Mouse (Mus musculus): Measurements from ENCODE around the gene Trim62. TPM values are rescaled to one million over a fixed set of nuclear protein-coding genes. Genes with fewer than 3 reads are reported as not detected.
"Not testable (repeated sequence)": the region's sequence is repeated elsewhere in the genome, so short reads cannot be mapped to it uniquely, and the experiment has no call there.

The Trim62 gene
- polyA plus RNA-seq, 1 experiment from 2014 or later = 21.5 TPM

DNA sequence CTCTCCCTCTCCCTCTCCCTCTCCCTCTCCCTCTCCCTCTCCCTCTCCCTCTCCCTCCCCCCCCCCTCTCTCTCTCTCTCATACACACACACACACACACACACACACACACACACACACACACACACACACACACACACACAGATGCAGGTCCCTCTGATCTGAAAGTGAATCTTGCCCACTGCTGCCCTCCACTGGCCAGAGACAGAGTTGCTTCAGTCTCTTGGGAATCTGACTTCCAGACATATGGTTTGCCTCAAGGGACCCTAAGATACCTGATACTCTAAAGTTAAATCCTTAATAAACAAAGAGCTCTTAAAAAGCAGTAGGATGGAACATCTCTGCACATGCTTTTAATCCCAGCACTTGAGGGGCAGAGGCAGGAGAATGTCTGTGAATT lies 25.2 kb upstream of the Trim62 start:
- H3K9me3 ChIP-seq (replicated peaks); H3K4me3 ChIP-seq; H3K4me2 ChIP-seq (replicated peaks); H3K36me3 ChIP-seq; H3K4me1 ChIP-seq; H3K27ac ChIP-seq; H3K27me3 ChIP-seq; ATAC-seq (ENCODE audit: low FRiP score); H3K9ac ChIP-seq: not testable (repeated sequence)

- Histone ChIP-seq H3K9me3 (replicated peaks) (no peaks in the 10 kb centered on the region), H3K27me3 (no peaks in the 10 kb centered on the region), H3K4me3 (no peak overlapping the region), H3K27ac (no peak overlapping the region), H3K4me1 (peaks cover 8% of the 10 kb centered on the region; the same call in 1 of the 2 replicates), H3K4me2 (replicated peaks) (no peak overlapping the region), H3K36me3 (no peaks in the 10 kb centered on the region), H3K9ac (no peak overlapping the region)
- no peak for ATAC-seq (ENCODE audit: low FRiP score)
- 76% methylated on average over 4 of the region's 4 CpGs for WGBS
These were observed 24.5 kb upstream of the Trim62 start for GRCm38 (mm10) chr4:128858878-128859277.

DNA sequence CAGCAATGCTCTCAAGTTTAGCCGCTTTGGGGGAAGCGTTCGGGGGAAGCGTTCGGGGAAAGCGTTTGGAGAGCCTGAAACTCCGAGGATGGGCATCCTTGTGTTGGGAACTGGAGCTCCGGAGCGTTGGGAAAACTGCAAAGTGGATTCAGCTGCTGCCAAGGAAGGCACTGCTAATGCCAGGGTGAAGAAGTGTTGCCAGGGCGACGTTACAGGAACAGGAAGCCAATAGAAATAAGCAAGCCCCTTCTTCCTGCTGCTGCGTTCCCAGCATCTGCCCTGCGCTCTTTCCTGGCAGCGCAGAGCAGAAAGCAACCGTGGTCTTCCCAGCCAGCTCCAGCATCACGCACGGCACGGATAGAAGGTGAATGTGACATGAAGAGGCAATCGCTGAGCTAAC lies 10.4 kb upstream of the Trim62 start:
- Histone ChIP-seq H3K36me3 (no peaks in the 10 kb centered on the region), H3K4me2 (replicated peaks) (peak overlapping the region; percentile 24; the same call in 1 of the 2 replicates), H3K9me3 (replicated peaks) (no peaks in the 10 kb centered on the region), H3K4me3 (no peak overlapping the region), H3K9ac (no peak overlapping the region), H3K27ac (no peak overlapping the region), H3K4me1 (peaks cover 8% of the 10 kb centered on the region), H3K27me3 (no peaks in the 10 kb centered on the region; the same call in 1 of the 2 replicates)
- no peak for ATAC-seq (ENCODE audit: low FRiP score)
- WGBS = 65% methylated on average over 19 of the region's 19 CpGs

GRCm38 (mm10) chr4:128874062-128874461 lies 9.3 kb upstream of the Trim62 start:
- 94% methylated on average over 17 of the region's 17 CpGs for WGBS
- no peaks in the 10 kb centered on the region for H3K36me3 ChIP-seq

DNA sequence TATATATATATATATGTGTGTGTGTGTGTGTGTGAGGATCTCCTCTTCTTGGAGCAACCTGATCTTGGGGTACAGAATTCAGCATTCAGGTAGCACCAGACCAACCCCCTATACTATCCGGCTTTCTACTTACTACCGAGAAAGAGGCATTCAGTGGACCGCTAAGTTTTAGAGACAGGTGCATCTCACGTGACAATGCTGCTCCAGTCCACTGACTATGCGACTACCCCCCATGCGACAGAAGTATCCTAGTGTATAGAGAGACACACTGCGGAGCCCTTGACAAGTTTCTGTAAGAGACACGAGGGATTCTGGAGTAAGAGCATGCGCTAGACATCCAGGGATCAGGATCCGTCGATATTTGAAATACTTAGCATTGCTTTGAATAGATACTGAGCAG lies 7.9 kb upstream of the Trim62 start:
- peaks cover 26% of the 10 kb centered on the region for H3K4me1 ChIP-seq
- no peak overlapping the region for H3K27ac ChIP-seq
- no peak overlapping the region for H3K9ac ChIP-seq
- peaks cover 3% of the 10 kb centered on the region; the same call in 1 of the 2 replicates for H3K27me3 ChIP-seq
- H3K9me3 ChIP-seq (replicated peaks) = no peaks in the 10 kb centered on the region
- H3K4me3 ChIP-seq = no peak overlapping the region
- no peaks in the 10 kb centered on the region for H3K36me3 ChIP-seq
- WGBS = 95% methylated on average over 11 of the region's 11 CpGs
- H3K4me2 ChIP-seq (replicated peaks) = no peak overlapping the region
- no peak for ATAC-seq (ENCODE audit: low FRiP score)

More at GRCm38 (mm10) chr4:128874062-128874461, 9.3 kb upstream of the Trim62 start:
- Histone ChIP-seq H3K4me2 (replicated peaks) (no peak overlapping the region), H3K4me1 (peaks cover 19% of the 10 kb centered on the region), H3K9me3 (replicated peaks) (no peaks in the 10 kb centered on the region), H3K9ac (no peak overlapping the region), H3K27ac (no peak overlapping the region), H3K27me3 (peaks cover 3% of the 10 kb centered on the region; the same call in 1 of the 2 replicates), H3K4me3 (no peak overlapping the region)
- ATAC-seq (ENCODE audit: low FRiP score) = no peak

GRCm38 (mm10) chr4:128877520-128877919 lies 5.9 kb upstream of the Trim62 start:
- 0 out of 2 replicates have a peak overlapping the region, but pooled peaks have one; percentile 8 for H3K27ac ChIP-seq
- H3K36me3 ChIP-seq = no peaks in the 10 kb centered on the region
- 0 out of 2 replicates have a peak, but pooled peaks cover 5% of the 10 kb centered on the region for H3K9me3 ChIP-seq (replicated peaks)
- peaks cover 26% of the 10 kb centered on the region for H3K4me1 ChIP-seq
- H3K4me2 ChIP-seq (replicated peaks) = no peak overlapping the region; the same call in 1 of the 2 replicates
- no peak overlapping the region for H3K9ac ChIP-seq
- H3K27me3 ChIP-seq = peaks cover 3% of the 10 kb centered on the region; the same call in 1 of the 2 replicates
- no peak overlapping the region for H3K4me3 ChIP-seq
- whole genome bisulfite sequencing = 16% methylated on average over 6 of the region's 6 CpGs
- ATAC-seq (ENCODE audit: low FRiP score) = no peak

GRCm38 (mm10) chr4:128878901-128879491 lies 4.4 kb upstream of the Trim62 start:
- ATAC-seq (ENCODE audit: low FRiP score) = no peak
- no peak overlapping the region for H3K9ac ChIP-seq
- no peaks in the 10 kb centered on the region for H3K36me3 ChIP-seq
- H3K27me3 ChIP-seq = peaks cover 3% of the 10 kb centered on the region; the same call in 1 of the 2 replicates
- H3K4me2 ChIP-seq (replicated peaks) = no peak overlapping the region
- no peak overlapping the region for H3K4me3 ChIP-seq
- peak overlapping the region; percentile 31 for H3K27ac ChIP-seq
- peaks cover 34% of the 10 kb centered on the region for H3K4me1 ChIP-seq
- 9% methylated on average over 13 of the region's 13 CpGs for WGBS
- H3K9me3 ChIP-seq (replicated peaks) = 0 out of 2 replicates have a peak, but pooled peaks cover 5% of the 10 kb centered on the region

DNA sequence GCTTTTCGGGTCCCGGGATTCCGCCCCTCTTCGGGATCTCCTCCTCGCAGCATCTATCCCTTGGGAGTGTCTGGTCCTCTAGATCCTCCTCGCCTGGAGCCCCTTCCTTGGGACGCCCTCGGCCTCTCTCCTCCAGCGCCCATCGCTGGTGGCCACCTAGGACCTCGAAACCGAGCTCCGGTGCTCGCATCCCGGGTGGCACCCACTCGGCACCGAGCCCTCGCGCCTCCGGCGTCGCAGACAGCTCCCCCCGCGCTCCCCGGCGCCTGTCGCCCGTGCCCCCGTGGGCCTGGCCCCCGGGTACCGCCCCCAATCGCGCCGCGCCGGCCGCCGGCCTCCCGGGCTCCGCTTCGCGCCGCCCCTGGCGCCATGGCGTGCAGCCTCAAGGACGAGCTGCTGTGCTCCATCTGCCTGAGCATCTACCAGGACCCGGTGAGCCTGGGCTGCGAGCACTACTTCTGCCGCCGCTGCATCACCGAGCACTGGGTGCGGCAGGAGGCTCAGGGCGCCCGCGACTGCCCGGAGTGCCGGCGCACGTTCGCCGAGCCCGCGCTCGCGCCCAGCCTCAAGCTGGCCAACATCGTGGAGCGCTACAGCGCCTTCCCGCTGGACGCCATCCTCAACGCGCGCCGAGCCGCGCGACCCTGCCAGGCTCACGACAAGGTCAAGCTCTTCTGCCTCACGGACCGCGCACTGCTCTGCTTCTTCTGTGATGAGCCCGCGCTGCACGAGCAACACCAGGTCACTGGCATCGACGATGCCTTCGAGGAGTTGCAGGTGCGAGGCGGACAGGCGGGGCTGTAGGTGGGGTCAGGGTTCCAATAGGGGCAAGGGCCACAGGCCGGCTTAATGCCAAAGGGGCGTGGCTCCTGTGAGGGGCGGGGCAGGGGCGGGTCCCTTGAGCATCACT lies 676 bp downstream of the Trim62 start:
- peak; percentile 65 for ATAC-seq (ENCODE audit: low FRiP score)
- no peaks in the 10 kb centered on the region for H3K36me3 ChIP-seq
- under 1% methylated on average over 92 of the region's 94 CpGs for WGBS
- H3K4me1 ChIP-seq = peaks cover 48% of the 10 kb centered on the region
- no peaks in the 10 kb centered on the region for H3K27me3 ChIP-seq
- H3K4me2 ChIP-seq (replicated peaks) = peak overlapping the region; percentile 95
- H3K9me3 ChIP-seq (replicated peaks) = 0 out of 2 replicates have a peak, but pooled peaks cover 5% of the 10 kb centered on the region
- peak overlapping the region; percentile 85 for H3K9ac ChIP-seq
- peak overlapping the region; percentile 77 for H3K4me3 ChIP-seq
- H3K27ac ChIP-seq = peak overlapping the region; percentile 82

GRCm38 (mm10) chr4:128884711-128885095 lies 1.3 kb downstream of the Trim62 start:
- Histone ChIP-seq H3K4me2 (replicated peaks) (peak overlapping the region; percentile 95), H3K9ac (peak overlapping the region; percentile 85), H3K4me1 (peaks cover 41% of the 10 kb centered on the region), H3K4me3 (peak overlapping the region; percentile 77), H3K27ac (peak overlapping the region; percentile 82; the same call in 1 of the 2 replicates), H3K36me3 (no peaks in the 10 kb centered on the region), H3K9me3 (replicated peaks) (0 out of 2 replicates have a peak, but pooled peaks cover 5% of the 10 kb centered on the region), H3K27me3 (no peaks in the 10 kb centered on the region)
- no peak for ATAC-seq (ENCODE audit: low FRiP score)
- 51% methylated on average over 5 of the region's 5 CpGs for WGBS

GRCm38 (mm10) chr4:128885540-128885939 lies 2.2 kb downstream of the Trim62 start:
- no peaks in the 10 kb centered on the region for H3K27me3 ChIP-seq
- peaks cover 44% of the 10 kb centered on the region for H3K4me1 ChIP-seq
- no peak overlapping the region for H3K4me3 ChIP-seq
- H3K9ac ChIP-seq = no peak overlapping the region
- 97% methylated on average over 8 of the region's 8 CpGs for WGBS
- 0 out of 2 replicates have a peak, but pooled peaks cover 5% of the 10 kb centered on the region for H3K9me3 ChIP-seq (replicated peaks)
- ATAC-seq (ENCODE audit: low FRiP score) = no peak
- no peak overlapping the region for H3K27ac ChIP-seq
- no peak overlapping the region for H3K4me2 ChIP-seq (replicated peaks)
- no peaks in the 10 kb centered on the region for H3K36me3 ChIP-seq

GRCm38 (mm10) chr4:128886571-128886970 lies 3.2 kb downstream of the Trim62 start:
- H3K4me2 ChIP-seq (replicated peaks) = peak overlapping the region; percentile 25; the same call in 1 of the 2 replicates

GRCm38 (mm10) chr4:128887026-128887425 lies 3.6 kb downstream of the Trim62 start:
- WGBS = 67% methylated on average over 10 of the region's 10 CpGs
- Histone ChIP-seq H3K27ac (peak overlapping the region; percentile 71), H3K9ac (0 out of 2 replicates have a peak overlapping the region, but pooled peaks have one; percentile 32), H3K27me3 (no peaks in the 10 kb centered on the region), H3K4me1 (peaks cover 44% of the 10 kb centered on the region), H3K4me3 (no peak overlapping the region), H3K4me2 (replicated peaks) (peak overlapping the region; percentile 25), H3K36me3 (no peaks in the 10 kb centered on the region), H3K9me3 (replicated peaks) (no peaks in the 10 kb centered on the region)
- ATAC-seq (ENCODE audit: low FRiP score) = no peak

More at GRCm38 (mm10) chr4:128886571-128886970, 3.2 kb downstream of the Trim62 start:
- H3K4me3 ChIP-seq = no peak overlapping the region
- peak overlapping the region; percentile 71 for H3K27ac ChIP-seq
- no peak for ATAC-seq (ENCODE audit: low FRiP score)
- no peaks in the 10 kb centered on the region for H3K27me3 ChIP-seq
- H3K36me3 ChIP-seq = no peaks in the 10 kb centered on the region
- 32% methylated on average over 5 of the region's 5 CpGs for WGBS
- H3K4me1 ChIP-seq = peaks cover 44% of the 10 kb centered on the region
- no peaks in the 10 kb centered on the region for H3K9me3 ChIP-seq (replicated peaks)
- no peak overlapping the region for H3K9ac ChIP-seq

All from hindbrain, embryonic 12.5 days (tissue).